Mouse (Mus musculus) liver, postnatal 0 days (tissue): ENCODE results near the gene Spata21.
"Not testable (repeated sequence)": the region's sequence is repeated elsewhere in the genome, so short reads cannot be mapped to it uniquely, and the experiment has no call there.

Experiments
- CTCF ChIP-seq: sonication (generic); IDR thresholded peaks from 2 replicates; pipeline ENCODE4 v1.5.1; 2016; ENCODE audit warnings: antibody characterized with exemption, low read depth
- EP300 ChIP-seq: IDR thresholded peaks from 2 replicates; pipeline ENCODE4 v1.6.1; 2016; ENCODE audit warnings: antibody characterized with exemption, low read depth, mild to moderate bottlenecking

DNA sequence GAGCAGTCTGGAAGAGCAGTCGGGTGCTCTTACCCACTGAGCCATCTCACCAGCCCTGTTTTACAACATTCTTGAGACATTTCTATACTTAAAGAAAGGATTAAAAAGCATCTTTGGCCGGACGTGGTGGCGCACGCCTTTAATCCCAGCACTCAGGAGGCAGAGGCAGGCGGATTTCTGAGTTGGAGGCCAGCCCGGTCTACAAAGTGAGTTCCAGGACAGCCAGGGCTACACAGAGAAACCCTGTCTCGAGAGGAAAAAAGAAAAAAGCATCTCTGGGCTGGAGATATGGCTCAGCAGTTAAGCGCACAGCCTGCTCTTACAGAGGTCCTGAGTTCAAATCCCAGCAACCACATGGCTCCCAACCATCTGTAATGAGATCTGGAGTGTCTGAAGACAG lies 52.2 kb downstream of the Spata21 start:
- not testable (repeated sequence) for TF ChIP-seq CTCF, EP300
